Mouse (Mus musculus) cerebellum, adult 2 months (tissue): ENCODE results near the gene Cd59b.
"Not testable (repeated sequence)": the region's sequence is repeated elsewhere in the genome, so short reads cannot be mapped to it uniquely, and the experiment has no call there.

Experiments used
- CTCF ChIP-seq: fragments of 200-500 bp; IDR thresholded peaks from 2 replicates; pipeline ENCODE4 v1.5.1; 2011; ENCODE audit warnings: low read depth, mild to moderate bottlenecking, control low read depth, low read length, moderate library complexity, borderline replicate concordance; ENCODE audit not compliant: insufficient read depth
- POLR2A ChIP-seq: fragments of 200-500 bp; IDR thresholded peaks from 2 replicates; pipeline ENCODE4 v1.6.1; 2011; ENCODE audit warnings: low read length, control low read depth, borderline replicate concordance; ENCODE audit not compliant: insufficient read depth

GRCm38 (mm10) chr2:104084027-104084426 is 14.4 kb downstream of the Cd59b start:
- TF ChIP-seq CTCF, POLR2A: not testable (repeated sequence)
